Mouse (Mus musculus): ENCODE measurements at regions not wholly inside any gene's neighbourhood (a gene's known extent, or its start where the extent isn't known, plus 50 kb on each side); places are given as distances from the start of the nearest gene placed in this dataset.

DNA sequence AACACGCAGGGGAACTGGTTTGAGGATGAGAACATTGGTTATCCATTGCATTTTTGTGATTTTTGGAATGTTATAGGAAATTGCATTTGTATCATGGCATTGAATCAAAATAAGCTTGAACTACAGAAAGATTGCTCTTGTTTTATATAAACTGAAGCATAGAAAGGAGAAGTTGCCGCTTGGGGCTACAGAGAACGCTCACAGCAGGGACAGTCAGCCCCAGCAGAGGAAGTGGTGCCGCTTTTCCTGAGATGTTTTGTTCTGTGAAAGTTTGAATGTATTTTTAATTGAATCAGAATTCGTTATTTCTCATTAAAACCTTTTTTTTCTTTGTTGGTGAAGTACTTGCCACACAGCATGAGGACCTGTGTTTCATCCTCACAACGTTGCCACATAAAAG, 139.6 kb upstream of the 1700056E22Rik start:
- Histone ChIP-seq H3K9ac (replicated peaks) (no peak overlapping the region), H3K4me2 (ENCODE audit: low read depth) (no peak overlapping the region), H3K4me3 (ENCODE audit: insufficient read depth in 1 of 2, low read depth in 2 of 2, low read length in 2 of 2) (no peak overlapping the region), H3K9me3 (ENCODE audit: control insufficient read depth, low read length) (no peaks in the 10 kb centered on the region), H3K27ac (no peak overlapping the region), H3K27me3 (ENCODE audit: control insufficient read depth, insufficient read depth, low read length) (no peaks in the 10 kb centered on the region), H3K36me3 (replicated peaks; ENCODE audit: control insufficient read depth, insufficient read depth, low read depth) (no peaks in the 10 kb centered on the region), H3K4me1 (replicated peaks; ENCODE audit: control insufficient read depth in 2 of 2, insufficient read depth in 2 of 2, low read length in 1 of 2) (no peaks in the 10 kb centered on the region)
- DNase-seq (ENCODE audit: low read depth in 3 of 3, low spot score in 3 of 3) (no peak), ATAC-seq (ENCODE audit: insufficient read depth) (no peak)
- no peak for TF ChIP-seq CTCF (IDR thresholded peaks at IDR 0.05; ENCODE audit: low read depth)
- TF ChIP-seq EP300 (IDR thresholded peaks at IDR 0.05; ENCODE audit: low read depth) = no peak
- 34% methylated on average over 6 of the region's 6 CpGs for WGBS (ENCODE audit: insufficient replicate concordance)

DNA sequence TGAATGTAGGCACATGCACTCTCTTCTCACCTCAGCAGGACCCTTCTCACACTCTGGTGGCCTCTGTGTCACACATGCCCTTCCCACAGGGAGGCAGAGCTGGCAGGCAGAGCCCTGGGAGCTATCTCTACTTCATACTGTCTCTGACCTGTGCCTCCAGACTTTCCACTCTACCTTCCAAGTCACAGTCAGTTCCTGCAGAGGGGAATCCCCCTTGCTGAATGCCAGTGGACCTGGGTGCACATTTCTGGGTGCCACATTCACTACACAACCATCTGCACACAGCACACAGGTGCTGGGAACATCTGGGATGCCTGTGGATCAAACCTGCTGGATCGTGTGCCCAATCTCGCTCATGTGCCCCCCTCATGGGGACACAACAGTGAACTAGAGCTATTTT, 138.9 kb upstream of the 1700056E22Rik start:
- 57% methylated on average over 2 of the region's 2 CpGs for WGBS (ENCODE audit: insufficient replicate concordance)
- Histone ChIP-seq H3K9ac (replicated peaks) (no peak overlapping the region), H3K9me3 (ENCODE audit: control insufficient read depth, low read length) (no peaks in the 10 kb centered on the region), H3K4me3 (ENCODE audit: insufficient read depth in 1 of 2, low read depth in 2 of 2, low read length in 2 of 2) (no peak overlapping the region), H3K36me3 (replicated peaks; ENCODE audit: control insufficient read depth, insufficient read depth, low read depth) (no peaks in the 10 kb centered on the region), H3K27ac (no peak overlapping the region), H3K4me2 (ENCODE audit: low read depth) (no peak overlapping the region), H3K4me1 (replicated peaks; ENCODE audit: control insufficient read depth in 2 of 2, insufficient read depth in 2 of 2, low read length in 1 of 2) (no peaks in the 10 kb centered on the region), H3K27me3 (ENCODE audit: control insufficient read depth, insufficient read depth, low read length) (no peaks in the 10 kb centered on the region)
- no peak for ATAC-seq (ENCODE audit: insufficient read depth)
- no peak for TF ChIP-seq EP300 (IDR thresholded peaks at IDR 0.05; ENCODE audit: low read depth)
- TF ChIP-seq CTCF (IDR thresholded peaks at IDR 0.05; ENCODE audit: low read depth) = no peak
- DNase-seq (ENCODE audit: low read depth in 3 of 3, low spot score in 3 of 3) = no peak

DNA sequence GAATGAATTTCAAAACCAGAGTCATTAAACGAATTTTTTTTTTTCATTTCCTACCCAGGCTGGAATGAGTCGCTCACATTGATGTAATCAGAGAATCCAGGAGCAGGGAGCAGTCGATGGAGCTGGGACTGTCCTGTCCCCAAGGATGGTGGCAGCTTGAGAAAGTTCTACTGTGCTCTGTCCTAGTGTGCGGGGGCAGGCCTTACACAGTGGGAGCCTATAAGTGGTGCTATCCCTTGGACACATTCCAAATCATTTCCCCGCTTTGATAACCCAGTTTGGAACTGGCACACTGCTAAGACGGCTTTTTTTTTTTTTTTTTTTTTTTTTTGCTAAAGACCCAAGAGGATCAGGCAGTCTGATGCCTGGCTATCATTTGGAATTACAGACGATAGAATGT, 137.5 kb upstream of the 1700056E22Rik start:
- ATAC-seq (ENCODE audit: insufficient read depth) = no peak
- Histone ChIP-seq H3K36me3 (replicated peaks; ENCODE audit: control insufficient read depth, insufficient read depth, low read depth) (no peaks in the 10 kb centered on the region), H3K9me3 (ENCODE audit: control insufficient read depth, low read length) (no peaks in the 10 kb centered on the region), H3K27me3 (ENCODE audit: control insufficient read depth, insufficient read depth, low read length) (no peaks in the 10 kb centered on the region), H3K27ac (no peak overlapping the region), H3K9ac (replicated peaks) (no peak overlapping the region), H3K4me2 (ENCODE audit: low read depth) (no peak overlapping the region), H3K4me1 (replicated peaks; ENCODE audit: control insufficient read depth in 2 of 2, insufficient read depth in 2 of 2, low read length in 1 of 2) (no peaks in the 10 kb centered on the region), H3K4me3 (ENCODE audit: insufficient read depth in 1 of 2, low read depth in 2 of 2, low read length in 2 of 2) (no peak overlapping the region)
- TF ChIP-seq CTCF (IDR thresholded peaks at IDR 0.05; ENCODE audit: low read depth) (no peak), EP300 (IDR thresholded peaks at IDR 0.05; ENCODE audit: low read depth) (no peak)
- DNase-seq (ENCODE audit: low read depth in 3 of 3, low spot score in 3 of 3) = no peak
- 59% methylated on average over 7 of the region's 7 CpGs for WGBS (ENCODE audit: insufficient replicate concordance)

DNA sequence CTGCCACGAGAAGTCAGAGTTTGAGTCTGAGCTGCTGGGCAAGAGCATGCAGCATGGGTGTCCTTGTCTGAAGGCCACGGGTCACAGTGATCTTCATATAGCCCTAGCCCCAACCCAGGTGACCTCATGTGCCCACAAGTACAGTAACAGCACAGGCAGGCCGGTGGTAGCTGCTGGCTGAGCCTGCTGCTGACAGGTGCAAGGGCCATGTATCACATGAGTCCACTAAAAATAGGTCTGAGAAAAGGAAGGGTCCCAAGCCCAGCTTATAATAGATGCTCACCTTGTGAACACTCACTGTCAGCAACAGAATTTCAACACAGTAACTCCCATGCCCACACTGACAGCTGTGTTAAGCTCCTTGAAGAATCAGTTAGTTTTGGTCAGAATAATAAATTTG, 136.8 kb upstream of the 1700056E22Rik start:
- Histone ChIP-seq H3K36me3 (replicated peaks; ENCODE audit: control insufficient read depth, insufficient read depth, low read depth) (no peaks in the 10 kb centered on the region), H3K4me2 (ENCODE audit: low read depth) (no peak overlapping the region), H3K27me3 (ENCODE audit: control insufficient read depth, insufficient read depth, low read length) (no peaks in the 10 kb centered on the region), H3K9me3 (ENCODE audit: control insufficient read depth, low read length) (no peaks in the 10 kb centered on the region), H3K4me3 (ENCODE audit: insufficient read depth in 1 of 2, low read depth in 2 of 2, low read length in 2 of 2) (no peak overlapping the region), H3K9ac (replicated peaks) (no peak overlapping the region), H3K4me1 (replicated peaks; ENCODE audit: control insufficient read depth in 2 of 2, insufficient read depth in 2 of 2, low read length in 1 of 2) (no peaks in the 10 kb centered on the region), H3K27ac (no peak overlapping the region)
- DNase-seq (ENCODE audit: low read depth in 3 of 3, low spot score in 3 of 3) (no peak), ATAC-seq (ENCODE audit: insufficient read depth) (no peak)
- TF ChIP-seq EP300 (IDR thresholded peaks at IDR 0.05; ENCODE audit: low read depth) (no peak), CTCF (IDR thresholded peaks at IDR 0.05; ENCODE audit: low read depth) (no peak)
- WGBS (ENCODE audit: insufficient replicate concordance) = 56% methylated on average over 3 of the region's 3 CpGs

DNA sequence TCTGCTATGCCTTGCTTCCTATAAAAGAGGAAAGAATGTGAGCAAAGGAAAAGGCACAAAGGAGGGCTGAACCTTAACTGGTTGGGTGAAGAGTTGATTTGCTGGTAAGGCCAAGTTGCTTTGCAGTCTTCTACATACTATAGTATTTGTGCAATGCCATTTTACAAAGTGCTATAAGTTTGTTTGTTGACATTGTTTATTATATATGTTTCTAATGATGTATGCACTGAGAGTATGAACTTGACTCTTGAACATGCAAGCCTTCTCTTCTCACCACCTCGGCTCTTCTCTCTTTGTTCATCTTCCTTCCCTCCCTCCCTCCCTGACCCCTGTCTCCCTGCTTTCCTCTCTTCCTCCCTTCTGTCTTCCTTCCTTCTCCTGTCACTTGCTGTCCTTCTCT, 135.9 kb upstream of the 1700056E22Rik start:
- Histone ChIP-seq H3K4me2 (ENCODE audit: low read depth) (no peak overlapping the region), H3K4me1 (replicated peaks; ENCODE audit: control insufficient read depth in 2 of 2, insufficient read depth in 2 of 2, low read length in 1 of 2) (no peaks in the 10 kb centered on the region), H3K27ac (no peak overlapping the region), H3K9ac (replicated peaks) (no peak overlapping the region), H3K9me3 (ENCODE audit: control insufficient read depth, low read length) (no peaks in the 10 kb centered on the region), H3K4me3 (ENCODE audit: insufficient read depth in 1 of 2, low read depth in 2 of 2, low read length in 2 of 2) (no peak overlapping the region), H3K27me3 (ENCODE audit: control insufficient read depth, insufficient read depth, low read length) (no peaks in the 10 kb centered on the region), H3K36me3 (replicated peaks; ENCODE audit: control insufficient read depth, insufficient read depth, low read depth) (no peaks in the 10 kb centered on the region)
- ATAC-seq (ENCODE audit: insufficient read depth) = no peak
- WGBS (ENCODE audit: insufficient replicate concordance) = 50% methylated on average over 1 of the region's 1 CpGs
- no peak for DNase-seq (ENCODE audit: low read depth in 3 of 3, low spot score in 3 of 3)
- TF ChIP-seq EP300 (IDR thresholded peaks at IDR 0.05; ENCODE audit: low read depth) = no peak
- no peak for TF ChIP-seq CTCF (IDR thresholded peaks at IDR 0.05; ENCODE audit: low read depth)

Measured in liver, embryonic 14.5 days (tissue).